Mouse (Mus musculus) c-Kit-positive CD71-negative TER-119-negative erythroid progenitor cells, embryonic 14.5 days (primary cell): ENCODE data around the gene Nt5c3.

Experiments used
- DNase-seq: peaks from one replicate; pipeline ENCODE4 v3.0.0-alpha.2; 2013; ENCODE audit warnings: low read depth

The Nt5c3 gene

DNA sequence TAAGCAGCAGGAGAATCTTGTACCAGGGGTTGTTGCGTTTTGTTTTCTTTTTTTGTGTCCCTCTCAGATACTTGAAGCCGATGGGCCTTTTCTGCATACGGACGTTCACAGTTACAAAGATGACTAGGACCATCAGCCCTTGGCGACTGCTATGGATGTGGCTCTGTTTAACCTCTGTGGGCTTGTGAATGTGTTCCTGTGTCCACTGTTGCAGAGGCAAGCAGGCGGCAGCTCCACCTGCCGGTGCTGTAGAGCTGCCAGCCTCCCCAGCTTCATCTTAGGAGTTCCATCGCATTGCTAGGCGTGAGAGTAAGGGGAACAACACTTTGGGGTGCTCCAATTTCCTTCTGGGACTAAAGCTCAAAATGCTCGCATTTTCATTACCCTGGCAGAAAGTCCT lies 88.2 kb downstream of the Nt5c3 start:
- no peak for DNase-seq

GRCm38 (mm10) chr6:56834769-56835168 lies 89.0 kb downstream of the Nt5c3 start:
- no peak for DNase-seq

DNA sequence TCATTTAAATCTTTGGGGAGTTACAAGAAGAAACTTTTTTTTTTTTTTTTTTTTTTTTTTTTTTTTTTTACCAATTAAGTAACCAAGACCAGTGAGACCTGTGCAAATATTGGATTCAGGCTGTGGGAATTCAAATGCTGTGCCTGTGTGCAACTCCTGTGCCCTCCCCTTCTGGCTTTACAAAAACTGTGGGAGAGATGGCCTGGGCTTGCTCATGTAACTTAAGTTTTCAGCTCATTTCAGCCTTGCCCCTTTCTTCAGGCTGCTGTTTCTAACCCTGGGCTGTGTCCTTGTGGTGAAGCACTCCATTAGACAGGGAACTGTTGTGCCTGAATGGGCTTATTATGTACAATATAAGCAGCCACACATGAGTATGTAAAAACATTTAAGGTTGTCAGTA lies 90.9 kb downstream of the Nt5c3 start:
- no peak for DNase-seq

- DNase-seq: no peak
These were observed 91.3 kb downstream of the Nt5c3 start for GRCm38 (mm10) chr6:56832407-56832796.
